Mouse (Mus musculus) C2C12 (cell line): Measurements from ENCODE around the gene Tmx1. TPM values are rescaled to one million over a fixed set of nuclear protein-coding genes. Genes with fewer than 3 reads are reported as not detected.

ENCODE experiments used
- H3K27me3 ChIP-seq: one replicate; pipeline ENCODE4 v1.6.1; 2011; ENCODE audit not compliant: control insufficient read depth, insufficient read depth, insufficient read length
- H3K36me3 ChIP-seq: one replicate; pipeline ENCODE4 v1.6.1; 2011; ENCODE audit not compliant: control insufficient read depth, insufficient read depth
- H3K4me3 ChIP-seq: one replicate; pipeline ENCODE4 v1.5.1; 2011; ENCODE audit warnings: mild to moderate bottlenecking, control low read depth; ENCODE audit not compliant: poor library complexity, insufficient read depth, severe bottlenecking
- H3K79me2 ChIP-seq: one replicate; pipeline ENCODE4 v1.6.1; 2011; ENCODE audit not compliant: control insufficient read depth, insufficient read depth
- H3K79me3 ChIP-seq: one replicate; pipeline ENCODE4 v1.6.1; 2011; ENCODE audit warnings: low read depth, control low read depth
- H3ac ChIP-seq: one replicate; pipeline ENCODE3; 2011; ENCODE audit warnings: low read depth; ENCODE audit not compliant: control insufficient read depth, insufficient read length
- CEBPB ChIP-seq: IDR thresholded peaks from one replicate; pipeline ENCODE4 v1.6.1; 2011; ENCODE audit warnings: low read depth, mild to moderate bottlenecking, control low read depth, moderate library complexity
- CTCF ChIP-seq: IDR thresholded peaks from one replicate; pipeline ENCODE4 v1.5.1; 2011; ENCODE audit not compliant: control insufficient read depth, insufficient read depth, insufficient read length
- FOSL1 ChIP-seq: IDR thresholded peaks from one replicate; pipeline ENCODE4 v1.8.0; 2011; ENCODE audit warnings: mild to moderate bottlenecking, low read length; ENCODE audit not compliant: poor library complexity, insufficient read depth, severe bottlenecking
- MAX ChIP-seq: IDR thresholded peaks from one replicate; pipeline ENCODE4 v1.6.1; 2011; ENCODE audit warnings: mild to moderate bottlenecking, control low read depth
- MYOD1 ChIP-seq: IDR thresholded peaks from one replicate; pipeline ENCODE4 v1.6.1; 2011; ENCODE audit warnings: low read depth; ENCODE audit not compliant: control insufficient read depth, insufficient read length
- MYOG ChIP-seq: IDR thresholded peaks from one replicate; pipeline ENCODE4 v1.6.1; 2011; ENCODE audit not compliant: control insufficient read depth, insufficient read length; ENCODE audit errors: extremely low read depth
- USF1 ChIP-seq: IDR thresholded peaks from one replicate; pipeline ENCODE4 v1.6.1; 2011; ENCODE audit warnings: low read depth, mild to moderate bottlenecking, control low read depth, moderate library complexity
- long read RNA-seq, 2 experiments: library from polyadenylated mRNA; unstranded; transcript quantifications; one replicate each; pipeline ENCODE4 v2.0.0; 2019 to 2020
- polyA plus RNA-seq: library from polyadenylated mRNA; unstranded; fragments of >200 nt; fragmentation: generic; extraction: Trizol; gene quantifications from one replicate; pipeline ENCODE4 v1.2.1, GENCODE M21; 2012; ENCODE audit warnings: missing spikeins

Gene Tmx1
- 23.2 TPM for polyA plus RNA-seq
- long read RNA-seq, experiment 1, transcript Tmx1-201 (8 exons, 2,795 nt), result major isoform, 74 of 83 reads
- long read RNA-seq, experiment 1, partial matches to known transcripts, result 1 of 83 reads
- long read RNA-seq, experiment 1, other reads (novel, unspliced or antisense), result 8 of 83 reads
- long read RNA-seq, experiment 2, transcript Tmx1-201 (8 exons, 2,795 nt), result major isoform, 815 of 840 reads
- long read RNA-seq, experiment 2, partial matches to known transcripts, result 3 of 840 reads
- long read RNA-seq, experiment 2, other reads (novel, unspliced or antisense), result 22 of 840 reads

GRCm38 (mm10) chr12:70452726-70453645, at the start of gene Tmx1:
Gene Tmx1, plus strand, starts transcription at chr12:70453095.
- Histone ChIP-seq H3K79me3 (peaks cover 24% of the 10 kb centered on the region), H3K27me3 (peaks cover 3% of the 10 kb centered on the region), H3ac (peak within 1 kb of the TSS; percentile 98), H3K4me3 (peak within 1 kb of the TSS; percentile 76), H3K36me3 (peaks cover 23% of the 10 kb centered on the region), H3K79me2 (peaks cover 43% of the 10 kb centered on the region)
- TF ChIP-seq CEBPB, result no peak
- TF ChIP-seq MAX, result peak; percentile 91

- TF ChIP-seq CEBPB (no peak), MYOD1 (no peak), CTCF (no peak), MAX (no peak), MYOG (no peak), FOSL1 (no peak), USF1 (no peak)
- no peaks in the 10 kb centered on the region for H3K36me3 ChIP-seq
- no peak overlapping the region for H3ac ChIP-seq
These were observed 48.6 kb upstream of the Tmx1 start for GRCm38 (mm10) chr12:70404327-70404726.

GRCm38 (mm10) chr12:70408396-70408795, 44.5 kb upstream of the Tmx1 start:
- Histone ChIP-seq H3K79me2 (no peaks in the 10 kb centered on the region), H3K36me3 (no peaks in the 10 kb centered on the region), H3K27me3 (peaks cover 4% of the 10 kb centered on the region), H3ac (no peak overlapping the region), H3K79me3 (no peaks in the 10 kb centered on the region), H3K4me3 (no peak overlapping the region)
- TF ChIP-seq MAX (no peak), FOSL1 (no peak), CTCF (no peak), USF1 (no peak), MYOD1 (no peak), MYOG (no peak), CEBPB (no peak)

More at GRCm38 (mm10) chr12:70404327-70404726, 48.6 kb upstream of the Tmx1 start:
- H3K79me3 ChIP-seq, result no peaks in the 10 kb centered on the region
- peaks cover 8% of the 10 kb centered on the region for H3K27me3 ChIP-seq
- H3K79me2 ChIP-seq, result no peaks in the 10 kb centered on the region
- H3K4me3 ChIP-seq, result no peak overlapping the region

- H3K79me3 ChIP-seq, result no peaks in the 10 kb centered on the region
- TF ChIP-seq CTCF (no peak), USF1 (no peak), MYOG (no peak), CEBPB (no peak), FOSL1 (no peak), MYOD1 (no peak), MAX (no peak)
These were observed 43.3 kb upstream of the Tmx1 start for GRCm38 (mm10) chr12:70409600-70409999.

GRCm38 (mm10) chr12:70420216-70420615, 32.7 kb upstream of the Tmx1 start:
- Histone ChIP-seq H3K27me3 (peaks cover 12% of the 10 kb centered on the region), H3K36me3 (no peaks in the 10 kb centered on the region), H3ac (no peak overlapping the region), H3K79me2 (no peaks in the 10 kb centered on the region), H3K4me3 (no peak overlapping the region), H3K79me3 (no peaks in the 10 kb centered on the region)
- TF ChIP-seq MYOG (no peak), USF1 (no peak), MAX (no peak), FOSL1 (no peak), MYOD1 (no peak)

More at GRCm38 (mm10) chr12:70409600-70409999, 43.3 kb upstream of the Tmx1 start:
- no peak overlapping the region for H3K4me3 ChIP-seq
- no peak overlapping the region for H3ac ChIP-seq
- no peaks in the 10 kb centered on the region for H3K79me2 ChIP-seq
- no peaks in the 10 kb centered on the region for H3K27me3 ChIP-seq
- no peaks in the 10 kb centered on the region for H3K36me3 ChIP-seq

- Histone ChIP-seq H3K79me2 (no peaks in the 10 kb centered on the region), H3K79me3 (no peaks in the 10 kb centered on the region), H3K36me3 (no peaks in the 10 kb centered on the region), H3ac (no peak overlapping the region), H3K27me3 (peaks cover 17% of the 10 kb centered on the region), H3K4me3 (no peak overlapping the region)
- TF ChIP-seq FOSL1 (no peak), MYOG (no peak), MAX (no peak), MYOD1 (no peak), CTCF (no peak)
These were observed 31.9 kb upstream of the Tmx1 start for GRCm38 (mm10) chr12:70421028-70421427.
